In genomic region chr4:95626186-95626585, GRCm38 (mm10) we compare ENCODE assay signal across 16 mouse cellular contexts.
"Had no signal": no experiment of that assay in that cellular context is flagged by ENCODE, and none has a peak within 500 bp of the region (broad histone marks: within the 10 kb centered on the region; RNA-seq: fewer than 3 reads in every experiment).

No protein-coding gene starts in this region.

- DNase-seq: retina, postnatal 1 day; right cerebral cortex, adult 18-20 months; right cerebral cortex, postnatal 14 days; right cerebral cortex, postnatal 25 days; right cerebral cortex, postnatal 4 days; spleen, adult 18-20 months; thymus, adult 18-20 months; thymus, adult 2 months; thymus, postnatal 14 days; thymus, postnatal 25 days; thymus, postnatal 36 days; thymus, postnatal 4 days had no signal

- H3K27ac ChIP-seq: neural tube, embryonic 13.5 days; neural tube, embryonic 15.5 days; stomach, embryonic 15.5 days; stomach, postnatal 0 days had no signal

- H3K4me3 ChIP-seq: neural tube, embryonic 13.5 days; neural tube, embryonic 15.5 days; stomach, embryonic 15.5 days had no signal

- H3K4me1 ChIP-seq: neural tube, embryonic 13.5 days; neural tube, embryonic 15.5 days; stomach, embryonic 15.5 days had no signal

- H3K27me3 ChIP-seq: neural tube, embryonic 13.5 days; neural tube, embryonic 15.5 days; stomach, embryonic 15.5 days had no signal
